Mouse (Mus musculus) C2C12 (cell line): ENCODE results near the gene Nanos1. TPM values are rescaled to one million over a fixed set of nuclear protein-coding genes. Genes with fewer than 3 reads are reported as not detected.

Experiments
- H3K27me3 ChIP-seq: one replicate; pipeline ENCODE4 v1.6.1; 2011; ENCODE audit not compliant: control insufficient read depth, insufficient read depth, insufficient read length
- H3K36me3 ChIP-seq: one replicate; pipeline ENCODE4 v1.6.1; 2011; ENCODE audit not compliant: control insufficient read depth, insufficient read depth
- H3K4me3 ChIP-seq: one replicate; pipeline ENCODE4 v1.5.1; 2011; ENCODE audit warnings: mild to moderate bottlenecking, control low read depth; ENCODE audit not compliant: poor library complexity, insufficient read depth, severe bottlenecking
- H3K79me2 ChIP-seq: one replicate; pipeline ENCODE4 v1.6.1; 2011; ENCODE audit not compliant: control insufficient read depth, insufficient read depth
- H3K79me3 ChIP-seq: one replicate; pipeline ENCODE4 v1.6.1; 2011; ENCODE audit warnings: low read depth, control low read depth
- H3ac ChIP-seq: one replicate; pipeline ENCODE3; 2011; ENCODE audit warnings: low read depth; ENCODE audit not compliant: control insufficient read depth, insufficient read length
- CEBPB ChIP-seq: IDR thresholded peaks from one replicate; pipeline ENCODE4 v1.6.1; 2011; ENCODE audit warnings: low read depth, mild to moderate bottlenecking, control low read depth, moderate library complexity
- CTCF ChIP-seq: IDR thresholded peaks from one replicate; pipeline ENCODE4 v1.5.1; 2011; ENCODE audit not compliant: control insufficient read depth, insufficient read depth, insufficient read length
- FOSL1 ChIP-seq: IDR thresholded peaks from one replicate; pipeline ENCODE4 v1.8.0; 2011; ENCODE audit warnings: mild to moderate bottlenecking, low read length; ENCODE audit not compliant: poor library complexity, insufficient read depth, severe bottlenecking
- MAX ChIP-seq: IDR thresholded peaks from one replicate; pipeline ENCODE4 v1.6.1; 2011; ENCODE audit warnings: mild to moderate bottlenecking, control low read depth
- MYOD1 ChIP-seq: IDR thresholded peaks from one replicate; pipeline ENCODE4 v1.6.1; 2011; ENCODE audit warnings: low read depth; ENCODE audit not compliant: control insufficient read depth, insufficient read length
- MYOG ChIP-seq: IDR thresholded peaks from one replicate; pipeline ENCODE4 v1.6.1; 2011; ENCODE audit not compliant: control insufficient read depth, insufficient read length; ENCODE audit errors: extremely low read depth
- USF1 ChIP-seq: IDR thresholded peaks from one replicate; pipeline ENCODE4 v1.6.1; 2011; ENCODE audit warnings: low read depth, mild to moderate bottlenecking, control low read depth, moderate library complexity
- polyA plus RNA-seq: library from polyadenylated mRNA; unstranded; fragments of >200 nt; fragmentation: generic; extraction: Trizol; gene quantifications from one replicate; pipeline ENCODE4 v1.2.1, GENCODE M21; 2012; ENCODE audit warnings: missing spikeins

Nanos1 gene
- polyA plus RNA-seq, 1 experiment: 2.8 TPM

DNA sequence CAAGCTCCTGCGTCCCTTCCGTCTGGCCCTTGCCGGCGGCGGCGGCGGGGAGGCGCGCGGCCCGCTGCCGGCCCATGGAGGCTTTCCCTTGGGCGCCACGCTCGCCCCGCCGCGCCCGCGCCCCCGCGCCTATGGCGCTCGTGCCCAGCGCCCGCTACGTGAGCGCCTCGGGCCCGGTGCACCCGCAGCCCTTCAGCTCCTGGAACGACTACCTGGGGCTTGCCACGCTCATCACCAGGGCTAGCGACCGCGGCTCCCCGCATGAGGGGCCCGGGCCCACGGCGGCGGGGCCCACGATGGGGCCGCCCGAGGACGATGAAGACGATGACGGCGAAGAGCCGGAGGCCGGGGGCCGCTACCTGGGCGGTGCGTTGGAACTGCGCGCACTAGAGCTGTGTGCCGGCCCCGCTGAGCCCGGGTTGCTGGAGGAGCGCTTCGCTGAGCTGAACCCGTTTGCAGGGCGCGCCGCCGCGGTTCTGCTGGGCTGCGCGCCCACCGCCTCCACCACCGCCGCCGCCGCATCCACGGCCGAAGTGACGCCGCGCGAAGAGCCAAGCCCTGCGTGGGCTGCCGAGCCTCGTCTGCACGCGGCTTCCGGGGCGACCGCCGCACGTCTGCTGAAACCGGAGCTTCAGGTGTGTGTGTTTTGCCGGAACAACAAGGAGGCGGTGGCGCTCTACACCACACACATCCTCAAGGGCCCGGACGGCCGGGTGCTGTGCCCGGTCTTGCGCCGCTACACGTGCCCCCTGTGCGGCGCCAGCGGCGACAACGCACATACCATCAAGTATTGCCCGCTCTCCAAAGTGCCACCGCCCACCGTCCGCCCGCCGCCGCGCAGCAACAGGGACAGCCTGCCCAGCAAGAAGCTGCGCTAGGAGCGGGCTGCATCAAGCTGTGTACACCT is 658 bp downstream of the Nanos1 start:
- Histone ChIP-seq H3K4me3 (peak overlapping the region; percentile 41), H3K79me3 (no peaks in the 10 kb centered on the region), H3ac (peak overlapping the region; percentile 66), H3K79me2 (no peaks in the 10 kb centered on the region), H3K36me3 (peaks cover 25% of the 10 kb centered on the region), H3K27me3 (no peaks in the 10 kb centered on the region)
- TF ChIP-seq MAX (no peak), CEBPB (no peak), MYOG (no peak), CTCF (no peak), USF1 (no peak), FOSL1 (no peak), MYOD1 (no peak)

DNA sequence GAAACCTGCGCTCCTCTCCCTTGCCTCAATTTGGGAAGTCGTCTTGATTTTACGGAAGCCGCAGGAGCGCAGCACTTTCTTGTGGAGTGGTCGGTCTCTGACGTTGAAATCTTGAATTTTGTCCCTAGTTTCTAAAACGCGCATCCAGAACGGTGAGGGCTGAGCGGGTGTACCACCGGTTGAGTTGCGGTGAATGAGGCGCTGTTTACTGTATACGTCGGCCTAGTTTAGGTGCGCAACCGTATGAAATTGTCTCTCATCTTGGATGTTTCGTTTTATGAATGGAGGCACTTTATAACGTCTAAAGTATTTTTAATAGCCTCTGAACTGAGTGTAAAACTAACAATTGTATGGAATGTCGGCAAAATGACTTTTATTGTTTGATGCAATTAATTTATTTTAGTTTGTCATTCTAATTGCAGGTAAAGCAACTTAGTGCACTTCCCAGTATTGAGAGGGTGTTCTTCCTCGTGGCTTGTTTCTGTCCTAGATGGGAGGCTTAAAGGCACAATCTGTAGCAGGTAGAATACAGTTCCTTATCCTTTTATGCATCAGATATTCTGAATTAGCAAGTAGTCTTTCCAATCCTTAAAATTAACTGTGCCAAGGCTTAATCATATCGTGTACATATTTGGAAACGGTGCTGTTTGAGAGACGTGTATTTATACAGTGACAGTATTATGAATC is 1.5 kb downstream of the Nanos1 start:
- TF ChIP-seq CEBPB (no peak), MYOG (no peak), FOSL1 (no peak), USF1 (no peak), CTCF (no peak), MYOD1 (no peak), MAX (no peak)
- peaks cover 30% of the 10 kb centered on the region for H3K36me3 ChIP-seq
- H3K79me2 ChIP-seq: no peaks in the 10 kb centered on the region
- H3K79me3 ChIP-seq: no peaks in the 10 kb centered on the region
- no peaks in the 10 kb centered on the region for H3K27me3 ChIP-seq
- H3ac ChIP-seq: peak overlapping the region; percentile 66
- peak overlapping the region; percentile 41 for H3K4me3 ChIP-seq

DNA sequence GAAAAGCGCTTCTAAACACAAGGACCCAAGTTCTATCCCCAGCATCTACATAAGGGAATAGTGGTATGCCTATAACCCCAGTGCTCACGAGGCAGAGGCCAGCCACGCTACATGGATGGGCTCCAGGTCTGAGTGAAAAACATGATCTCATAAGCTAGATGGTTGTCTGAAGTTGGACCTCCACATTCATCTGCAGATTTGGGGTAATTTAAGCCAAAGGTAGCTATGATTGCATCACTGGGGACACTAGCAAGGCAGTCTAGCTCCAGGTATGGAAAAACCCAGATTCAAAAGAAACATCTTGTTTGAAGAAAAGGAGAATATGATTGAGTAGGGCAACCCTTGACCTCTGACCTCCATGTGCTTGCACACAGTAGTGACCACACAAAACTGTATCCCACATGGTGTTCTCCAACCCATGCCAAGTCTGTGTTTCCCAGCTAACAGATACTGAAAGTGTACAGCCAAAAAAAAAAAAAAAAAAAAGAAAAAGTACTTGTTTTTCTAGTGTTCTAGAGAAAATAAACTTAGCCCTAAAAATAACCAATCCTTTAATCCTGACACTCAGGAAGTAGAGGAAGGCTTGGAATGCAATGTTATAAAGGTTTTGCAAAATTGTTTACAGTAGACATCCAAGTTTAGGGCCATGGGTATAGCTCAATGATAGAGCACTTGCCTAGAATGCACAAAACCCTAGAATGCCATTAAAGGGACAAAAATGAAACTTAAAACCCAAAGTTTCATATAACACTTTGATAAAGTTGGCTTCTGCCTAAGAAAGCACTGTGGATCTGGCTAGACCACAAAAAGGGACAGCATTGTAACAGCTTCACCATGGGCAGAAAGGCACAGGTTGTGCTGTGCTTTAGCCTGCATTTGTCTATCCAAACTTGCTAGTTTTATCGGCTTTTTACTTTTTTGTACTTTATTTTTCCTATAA is 3.4 kb downstream of the Nanos1 start:
- Histone ChIP-seq H3ac (no peak overlapping the region), H3K36me3 (peaks cover 49% of the 10 kb centered on the region), H3K79me3 (peaks cover 2% of the 10 kb centered on the region), H3K27me3 (no peaks in the 10 kb centered on the region), H3K4me3 (no peak overlapping the region), H3K79me2 (peaks cover under 1% of the 10 kb centered on the region)
- TF ChIP-seq MYOG: no peak
- TF ChIP-seq USF1: no peak
- no peak for TF ChIP-seq FOSL1
- TF ChIP-seq MYOD1: no peak
- TF ChIP-seq CEBPB: no peak
- TF ChIP-seq MAX: no peak
- no peak for TF ChIP-seq CTCF

DNA sequence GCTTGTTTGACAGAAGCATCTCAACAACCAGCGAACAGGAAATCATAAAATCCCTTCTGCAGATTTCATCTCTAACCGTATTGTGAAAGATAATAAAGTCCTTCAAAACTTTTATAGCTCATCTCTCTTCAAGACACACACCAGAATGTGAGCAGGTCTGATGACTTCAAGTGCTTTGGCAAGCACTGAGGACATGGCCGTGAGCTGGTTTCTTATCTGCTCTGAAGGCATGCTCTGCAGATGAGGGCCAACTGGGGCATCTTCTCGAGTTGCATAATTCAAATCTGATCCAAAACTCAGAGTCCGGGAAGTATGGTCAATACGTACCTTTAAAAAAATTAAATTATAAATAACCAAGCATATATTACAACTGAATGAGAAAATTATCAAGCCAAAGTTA is 17.6 kb downstream of the Nanos1 start:
- Histone ChIP-seq H3K36me3 (peaks cover 100% of the 10 kb centered on the region), H3K79me2 (peaks cover 87% of the 10 kb centered on the region), H3K79me3 (peaks cover 47% of the 10 kb centered on the region), H3K27me3 (no peaks in the 10 kb centered on the region), H3ac (no peak overlapping the region), H3K4me3 (no peak overlapping the region)
- TF ChIP-seq FOSL1: no peak
- no peak for TF ChIP-seq CTCF
- TF ChIP-seq CEBPB: no peak
- TF ChIP-seq USF1: no peak
- no peak for TF ChIP-seq MAX
- TF ChIP-seq MYOG: no peak
- TF ChIP-seq MYOD1: no peak

DNA sequence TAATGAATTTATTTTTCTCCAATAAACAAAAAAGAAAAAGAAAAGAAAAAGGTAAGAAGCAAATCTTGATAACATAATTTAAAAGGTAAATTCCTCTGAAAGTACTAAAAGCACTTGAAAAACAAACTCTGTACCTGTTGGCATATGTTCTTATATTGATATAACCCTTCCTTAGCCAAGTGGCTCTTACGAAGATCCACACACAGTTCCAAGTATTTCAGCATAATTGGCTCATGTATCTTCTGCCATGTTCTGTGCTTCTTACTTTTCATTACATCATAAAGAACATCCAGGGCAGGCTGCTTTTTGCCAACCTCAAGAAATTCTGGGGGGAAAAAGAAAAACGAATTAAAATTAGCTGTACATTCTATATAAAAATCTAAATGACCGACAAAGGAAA is 26.2 kb downstream of the Nanos1 start:
- TF ChIP-seq MYOD1 (no peak), CEBPB (no peak), USF1 (no peak), CTCF (no peak), FOSL1 (no peak), MAX (no peak), MYOG (no peak)
- Histone ChIP-seq H3K27me3 (no peaks in the 10 kb centered on the region), H3K79me3 (peaks cover 95% of the 10 kb centered on the region), H3K4me3 (no peak overlapping the region), H3K36me3 (peaks cover 94% of the 10 kb centered on the region), H3ac (no peak overlapping the region), H3K79me2 (peaks cover 98% of the 10 kb centered on the region)
